Mouse (Mus musculus) heart, postnatal 10 days (tissue): ENCODE data around the gene 1500011B03Rik. TPM values are rescaled to one million over a fixed set of nuclear protein-coding genes. Genes with fewer than 3 reads are reported as not detected.
"Not testable (repeated sequence)": the region's sequence is repeated elsewhere in the genome, so short reads cannot be mapped to it uniquely, and the experiment has no call there.

ENCODE experiments used
- DNase-seq, 2 experiments: peaks; one replicate each; pipeline ENCODE4 v3.0.0; 2021
- intact Hi-C: fragments of 180-260 bp; cut with DNase I; formaldehyde crosslinking; loops from one replicate; pipeline ENCODE4 v1.15.1; 2025
- total RNA-seq, 2 experiments: library from RNA; stranded (reverse); gene quantifications; 2 replicates each; pipeline ENCODE4 v1.2.3; 2021

Gene 1500011B03Rik
- 10 to 100 TPM; 15.5 to 17.8 TPM for total RNA-seq

GRCm38 (mm10) chr5:114822796-114823688, at the start of gene 1500011B03Rik:
TSS of gene 1500011B03Rik (minus strand) at chr5:114823468.
- peak; percentile 63 to 77 for DNase-seq
- intact Hi-C loops = no loop called here

- intact Hi-C loops = no loop called here
- DNase-seq = no peak
These were observed 42.0 kb upstream of the 1500011B03Rik start for GRCm38 (mm10) chr5:114865279-114865678.

GRCm38 (mm10) chr5:114864813-114865212, 41.5 kb upstream of the 1500011B03Rik start:
- intact Hi-C loops = no loop called here
- no peak for DNase-seq

- intact Hi-C loops = no loop called here
- no peak for DNase-seq
These were observed 38.5 kb upstream of the 1500011B03Rik start for GRCm38 (mm10) chr5:114861730-114862129.

GRCm38 (mm10) chr5:114859253-114859652, 36.0 kb upstream of the 1500011B03Rik start:
- intact Hi-C loops = loop anchor here (2.0 kb wide), 1 partner anchor 156 kb away; no protein-coding TSS in a partner anchor
- DNase-seq = peak; percentile 71 to 83

- intact Hi-C loops = loop anchor here (2.0 kb wide), 1 partner anchor 156 kb away; no protein-coding TSS in a partner anchor
- no peak for DNase-seq
These were observed 35.3 kb upstream of the 1500011B03Rik start, which contains the start of gene Gm9936 for GRCm38 (mm10) chr5:114858582-114858981. TSS of gene Gm9936 (minus strand) at chr5:114858682.

- intact Hi-C loops, DNase-seq: not testable (repeated sequence)
These were observed 30.1 kb upstream of the 1500011B03Rik start, which contains the start of gene 4930519G04Rik for GRCm38 (mm10) chr5:114853364-114853763. TSS of gene 4930519G04Rik (plus strand) at chr5:114853664.

- DNase-seq = no peak
- intact Hi-C loops = no loop called here
These were observed 28.4 kb upstream of the 1500011B03Rik start for GRCm38 (mm10) chr5:114851565-114852236.

- DNase-seq, intact Hi-C loops: not testable (repeated sequence)
These were observed 21.1 kb upstream of the 1500011B03Rik start for GRCm38 (mm10) chr5:114844371-114844770.

GRCm38 (mm10) chr5:114842674-114843073, 19.4 kb upstream of the 1500011B03Rik start:
- DNase-seq = no peak
- intact Hi-C loops = no loop called here

GRCm38 (mm10) chr5:114842155-114842554, 18.9 kb upstream of the 1500011B03Rik start:
- intact Hi-C loops = not testable (repeated sequence)

GRCm38 (mm10) chr5:114840481-114840880, 17.2 kb upstream of the 1500011B03Rik start:
- intact Hi-C loops, DNase-seq: not testable (repeated sequence)

More at GRCm38 (mm10) chr5:114842155-114842554, 18.9 kb upstream of the 1500011B03Rik start:
- DNase-seq = not testable (repeated sequence)

GRCm38 (mm10) chr5:114836886-114837285, 13.6 kb upstream of the 1500011B03Rik start:
- intact Hi-C loops = no loop called here
- DNase-seq = no peak

GRCm38 (mm10) chr5:114829740-114830139, 6.5 kb upstream of the 1500011B03Rik start:
- intact Hi-C loops = no loop called here
- DNase-seq = no peak

- intact Hi-C loops = no loop called here
- DNase-seq = peak; percentile 21 to 22
These were observed 4.2 kb upstream of the 1500011B03Rik start for GRCm38 (mm10) chr5:114827427-114827826.

GRCm38 (mm10) chr5:114825978-114826691, 2.9 kb upstream of the 1500011B03Rik start:
- intact Hi-C loops = no loop called here
- peak; percentile 35 to 57 for DNase-seq

- DNase-seq = peak; percentile 45 to 59
- intact Hi-C loops = loop anchor here (1.0 kb wide), 1 partner anchor 78 kb away; no protein-coding TSS in a partner anchor
These were observed 929 bp upstream of the 1500011B03Rik start for GRCm38 (mm10) chr5:114824197-114824596.

- DNase-seq = no peak
- intact Hi-C loops = no loop called here
These were observed 5.1 kb downstream of the 1500011B03Rik start for GRCm38 (mm10) chr5:114818124-114818523.

GRCm38 (mm10) chr5:114816599-114816998, 6.7 kb downstream of the 1500011B03Rik start:
- no peak for DNase-seq
- intact Hi-C loops = no loop called here

- peak; percentile 85 to 90 for DNase-seq
- intact Hi-C loops = no loop called here
These were observed 9.6 kb downstream of the 1500011B03Rik start for GRCm38 (mm10) chr5:114813525-114814181.
